Mouse (Mus musculus) limb, embryonic 14.5 days (tissue): Measurements from ENCODE around the gene Ppp1r26. TPM values are rescaled to one million over a fixed set of nuclear protein-coding genes. Genes with fewer than 3 reads are reported as not detected.

Experiments
- ATAC-seq: fragments of 200-750 bp; cut with Nextera tagmentation; 2 replicates; pipeline ENCODE4 v1.8.0; 2017; ENCODE audit warnings: low read depth, moderate number of reproducible peaks, moderate TSS enrichment; ENCODE audit not compliant: low FRiP score
- DNase-seq: peaks from one replicate; pipeline ENCODE4 v3.0.0-alpha.2; 2015; ENCODE audit warnings: low spot score
- H3K27ac ChIP-seq: fragments of 300-500 bp; sonication (generic); replicated peaks from 2 replicates; pipeline ENCODE4 v1.5.1; 2014; ENCODE audit warnings: low read depth, mild to moderate bottlenecking, low read length, moderate library complexity, mixed read lengths
- H3K27me3 ChIP-seq: fragments of 300-500 bp; sonication (generic); 2 replicates; pipeline ENCODE4 v1.6.1; 2014; ENCODE audit warnings: low read length, mixed read lengths; ENCODE audit not compliant: control insufficient read depth, insufficient read depth
- H3K36me3 ChIP-seq: fragments of 300-500 bp; sonication (generic); 2 replicates; pipeline ENCODE4 v1.6.1; 2014; ENCODE audit warnings: mild to moderate bottlenecking, low read length, moderate library complexity, mixed read lengths; ENCODE audit not compliant: control insufficient read depth, insufficient read depth
- H3K4me1 ChIP-seq: fragments of 300-500 bp; sonication (generic); 2 replicates; pipeline ENCODE4 v1.6.1; 2014; ENCODE audit warnings: antibody characterized with exemption, low read length, mixed read lengths; ENCODE audit not compliant: control insufficient read depth, insufficient read depth
- H3K4me2 ChIP-seq: fragments of 300-500 bp; sonication (generic); replicated peaks from 2 replicates; pipeline ENCODE4 v1.6.1; 2014; ENCODE audit warnings: low read depth, mild to moderate bottlenecking, low read length, moderate library complexity; ENCODE audit not compliant: severe bottlenecking
- H3K4me3 ChIP-seq: fragments of 300-500 bp; sonication (generic); replicated peaks from 2 replicates; pipeline ENCODE4 v1.5.1; 2014; ENCODE audit warnings: low read length
- H3K9ac ChIP-seq: fragments of 300-500 bp; sonication (generic); 2 replicates; pipeline ENCODE4 v1.6.1; 2014; ENCODE audit warnings: mild to moderate bottlenecking, low read depth, low read length, moderate library complexity; ENCODE audit not compliant: severe bottlenecking
- H3K9me3 ChIP-seq: fragments of 300-500 bp; sonication (generic); 2 replicates; pipeline ENCODE4 v1.6.1; 2016; ENCODE audit warnings: low read length; ENCODE audit not compliant: control insufficient read depth
- POLR2A ChIP-seq: fragments of 200-500 bp; IDR thresholded peaks from 2 replicates; pipeline ENCODE4 v1.8.0; 2012; ENCODE audit warnings: inconsistent platforms, mild to moderate bottlenecking, moderate library complexity, borderline replicate concordance; ENCODE audit not compliant: insufficient read depth, insufficient read length; ENCODE audit errors: extremely low read depth
- WGBS: fragments of 180-500 bp; shearing (Covaris S2); extraction: QIAGEN DNeasy Blood & Tissue Kit; methylation state at CpG from one replicate; pipeline ENCODE4 v1.1.7; 2014; 5-methylcytosine and 5-hydroxymethylcytosine counted together
- polyA plus RNA-seq, 2 experiments: library from polyadenylated mRNA; depleted of rRNA in 1 of 2; stranded (reverse) in 1 of 2; unstranded in 1 of 2; fragments of >200 nt; fragmentation: Nextera tagmentation in 1 of 2; extraction: Ambion mirVana in 1 of 2; gene quantifications; 2 replicates each; pipeline versions ENCODE4 v1.2.1 to v1.2.3; 2012 to 2014

The Ppp1r26 gene
- polyA plus RNA-seq, 2 experiments: 4.9 to 12.9 TPM

- WGBS: 76% methylated on average over 9 of the region's 9 CpGs
- no peak for TF ChIP-seq POLR2A
- no peak overlapping the region for H3K9ac ChIP-seq
- H3K36me3 ChIP-seq: peaks cover 13% of the 10 kb centered on the region
- DNase-seq: no peak
- no peak overlapping the region for H3K4me2 ChIP-seq
- H3K9me3 ChIP-seq: no peaks in the 10 kb centered on the region
- H3K4me1 ChIP-seq: peaks cover 9% of the 10 kb centered on the region
- H3K27ac ChIP-seq: no peak overlapping the region
- H3K4me3 ChIP-seq: no peak overlapping the region
- no peaks in the 10 kb centered on the region for H3K27me3 ChIP-seq
- ATAC-seq: no peak
These were observed 18.3 kb downstream of the Ppp1r26 start for GRCm38 (mm10) chr2:28464919-28465318.

DNA sequence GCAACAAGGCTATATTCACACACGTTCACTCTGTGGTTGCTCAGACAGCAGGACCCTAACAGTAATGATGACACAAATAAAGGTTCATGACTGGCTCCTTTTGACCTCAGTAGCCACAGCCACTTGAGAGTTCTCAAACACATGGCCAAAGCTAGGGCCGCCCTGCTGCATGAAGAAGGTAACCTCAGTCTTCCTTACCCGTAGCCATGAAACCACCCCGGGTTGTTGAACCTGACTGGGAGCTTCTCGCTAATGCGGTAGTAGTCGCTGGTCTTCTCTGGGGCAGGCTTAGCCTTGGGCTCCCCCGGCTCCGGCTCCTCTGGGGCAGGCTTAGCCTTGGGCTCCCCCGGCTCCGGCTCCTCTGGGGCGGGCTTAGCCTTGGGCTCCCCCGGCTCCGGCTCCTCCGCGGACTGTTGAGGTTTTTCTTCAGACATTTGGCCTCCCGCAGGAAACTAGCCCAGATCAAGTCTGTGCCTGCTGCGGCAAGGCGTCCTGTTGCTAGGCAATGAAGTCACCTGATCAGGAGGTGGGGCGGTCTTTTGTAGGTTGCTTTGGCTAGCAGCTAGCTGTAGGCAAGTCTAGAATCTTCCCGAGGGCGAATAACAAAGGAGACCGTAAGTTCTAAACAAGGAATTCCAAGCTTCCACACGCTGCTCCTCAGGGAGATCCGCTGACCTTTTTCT lies 19.4 kb downstream of the Ppp1r26 start, which contains the start of gene 1700007K13Rik:
Gene 1700007K13Rik (minus strand): TSS at position 497 of the 683 bp plus-strand sequence.
- TF ChIP-seq POLR2A: no peak
- Histone ChIP-seq H3K27me3 (no peaks in the 10 kb centered on the region), H3K36me3 (peaks cover 22% of the 10 kb centered on the region), H3K27ac (no peak within 1 kb of the TSS), H3K4me2 (peak within 1 kb of the TSS; percentile 59), H3K4me1 (peaks cover 9% of the 10 kb centered on the region), H3K4me3 (peak within 1 kb of the TSS; percentile 18), H3K9ac (peak within 1 kb of the TSS; percentile 29; the same call in 1 of the 2 replicates), H3K9me3 (no peaks in the 10 kb centered on the region)
- DNase-seq (peak; percentile 64), ATAC-seq (peak; percentile 75)
- WGBS: 6% methylated on average over 24 of the region's 25 CpGs

DNA sequence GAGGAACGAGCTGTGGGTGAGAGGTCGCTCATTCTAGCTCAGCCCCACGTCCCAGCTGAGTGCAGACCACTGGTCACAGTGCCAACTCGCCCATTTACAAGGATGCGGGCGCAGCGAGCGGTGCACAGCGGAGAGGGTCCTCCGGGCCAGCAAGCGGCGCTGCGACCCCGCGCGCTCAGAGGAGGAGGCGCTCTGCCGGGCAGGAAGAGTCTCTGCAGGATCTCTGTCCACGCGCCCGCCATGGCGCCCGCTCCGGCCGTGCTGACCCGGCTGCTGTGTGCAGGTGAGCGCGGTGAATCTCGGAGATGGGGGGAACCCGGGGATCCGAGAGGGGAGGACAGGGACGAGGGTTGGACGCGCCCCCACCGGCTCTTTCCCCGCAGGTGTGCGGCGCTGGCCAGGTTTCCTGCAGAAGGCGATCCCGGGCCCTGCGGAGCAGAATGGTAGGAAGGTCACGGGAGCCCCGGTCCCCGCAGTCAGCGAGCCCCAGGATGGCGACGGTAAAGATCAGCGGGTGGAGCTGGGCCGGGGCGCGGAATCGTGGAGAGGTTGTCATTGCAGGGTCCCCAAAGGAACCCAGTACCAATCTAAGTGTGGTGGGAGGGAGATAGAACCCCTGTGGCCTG lies 21.4 kb downstream of the Ppp1r26 start, which contains the start of gene Mrps2:
Gene Mrps2 (plus strand): TSS at position 207 of the 626 bp plus-strand sequence.
- Histone ChIP-seq H3K27ac (no peak within 1 kb of the TSS), H3K27me3 (no peaks in the 10 kb centered on the region), H3K4me2 (peak within 1 kb of the TSS; percentile 76), H3K9me3 (no peaks in the 10 kb centered on the region), H3K9ac (peak within 1 kb of the TSS; percentile 80), H3K4me1 (peaks cover 9% of the 10 kb centered on the region), H3K36me3 (peaks cover 35% of the 10 kb centered on the region), H3K4me3 (peak within 1 kb of the TSS; percentile 64)
- ATAC-seq: peak; percentile 91
- TF ChIP-seq POLR2A: 0 out of 2 replicates have a peak, but pooled peaks have one; percentile 74
- under 1% methylated on average over 40 of the region's 52 CpGs for WGBS
- DNase-seq: peak; percentile 80

DNA sequence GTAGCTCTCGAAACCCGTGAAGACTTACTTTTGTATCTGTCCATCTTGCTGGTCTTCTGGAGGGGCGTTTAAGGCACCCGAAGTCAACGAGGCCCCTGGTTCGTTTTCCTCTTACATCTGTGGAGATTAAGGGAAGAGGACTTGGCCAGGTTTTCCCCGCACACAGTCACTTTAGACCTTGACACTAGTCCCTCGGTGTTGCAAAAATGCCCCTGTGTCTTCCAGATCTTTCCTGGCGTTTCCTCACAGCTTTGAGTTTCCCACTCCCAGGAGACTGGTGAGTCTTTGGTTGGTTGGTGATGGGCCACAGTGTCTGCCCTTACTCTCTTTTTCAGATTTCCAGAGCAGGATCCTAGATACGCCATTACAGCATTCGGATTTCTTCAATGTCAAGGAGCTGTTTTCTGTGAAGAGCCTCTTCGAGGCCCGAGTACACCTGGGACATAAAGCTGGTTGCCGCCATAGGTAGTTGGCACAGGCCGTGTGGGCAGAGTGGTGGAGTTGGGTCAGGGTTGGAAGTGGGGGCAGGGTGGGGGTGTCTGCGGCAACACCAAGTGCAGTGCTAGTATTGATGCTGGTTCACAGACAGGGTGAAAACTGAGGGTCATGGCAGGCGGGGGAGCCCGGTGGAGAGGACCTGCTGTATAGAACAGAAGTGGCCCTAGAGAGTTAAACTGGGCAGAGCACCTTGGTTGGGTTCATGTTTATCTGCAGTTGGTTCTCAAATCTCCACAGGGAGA lies 22.1 kb downstream of the Ppp1r26 start:
- Histone ChIP-seq H3K27me3 (no peaks in the 10 kb centered on the region), H3K27ac (no peak overlapping the region), H3K9ac (peak overlapping the region; percentile 80), H3K4me1 (peaks cover 9% of the 10 kb centered on the region), H3K4me3 (peak overlapping the region; percentile 64), H3K36me3 (peaks cover 35% of the 10 kb centered on the region), H3K9me3 (0 out of 2 replicates have a peak, but pooled peaks cover 4% of the 10 kb centered on the region), H3K4me2 (peak overlapping the region; percentile 76)
- DNase-seq: no peak
- no peak for ATAC-seq
- 57% methylated on average over 18 of the region's 18 CpGs for WGBS
- no peak for TF ChIP-seq POLR2A

- no peak overlapping the region for H3K4me3 ChIP-seq
- peaks cover 35% of the 10 kb centered on the region for H3K36me3 ChIP-seq
- 98% methylated on average over 14 of the region's 14 CpGs for WGBS
- 0 out of 2 replicates have a peak, but pooled peaks cover 4% of the 10 kb centered on the region for H3K9me3 ChIP-seq
- ATAC-seq: no peak
- DNase-seq: no peak
- H3K4me2 ChIP-seq: no peak overlapping the region; the same call in 1 of the 2 replicates
- H3K27me3 ChIP-seq: no peaks in the 10 kb centered on the region
- no peak for TF ChIP-seq POLR2A
- no peak overlapping the region for H3K9ac ChIP-seq
- peaks cover 9% of the 10 kb centered on the region for H3K4me1 ChIP-seq
- no peak overlapping the region for H3K27ac ChIP-seq
These were observed 22.9 kb downstream of the Ppp1r26 start for GRCm38 (mm10) chr2:28469461-28469860.
